8 mouse cellular contexts compared by ENCODE assay signal in genomic region chr19:22138590-22139421, GRCm38 (mm10). TPM values are rescaled to one million over a fixed set of nuclear protein-coding genes. Genes with fewer than 3 reads are reported as not detected.
DNase-seq lines count a peak whose midpoint lies in the region; ATAC-seq and TF ChIP-seq lines count a peak whose summit lies in the region.

Trpm3 (plus strand) TSS chr19:22139046.

- peak within 1 kb of the TSS; percentile 71 for H3K4me2 ChIP-seq in heart, embryonic 13.5 days
- peak within 1 kb of the TSS; percentile 36 for H3K4me2 ChIP-seq in kidney, postnatal 0 days (ENCODE audit: low read length)
- peak within 1 kb of the TSS; percentile 39 for H3K4me2 ChIP-seq in liver, embryonic 12.5 days

- H3K36me3 ChIP-seq in embryonic facial prominence, embryonic 10.5 days (replicated peaks): no peaks in the 10 kb centered on the region
- no peaks in the 10 kb centered on the region for H3K36me3 ChIP-seq in heart, embryonic 13.5 days
- H3K36me3 ChIP-seq in kidney, postnatal 0 days (ENCODE audit: insufficient read depth, low read length): no peaks in the 10 kb centered on the region
- H3K36me3 ChIP-seq in liver, embryonic 12.5 days: no peaks in the 10 kb centered on the region

- under 1% methylated on average over 39 of the region's 39 CpGs for WGBS in embryonic facial prominence, embryonic 10.5 days
- WGBS in heart, embryonic 13.5 days: under 1% methylated on average over 39 of the region's 39 CpGs
- WGBS in kidney, postnatal 0 days: under 1% methylated on average over 39 of the region's 39 CpGs
- 4% methylated on average over 39 of the region's 39 CpGs for WGBS in liver, embryonic 12.5 days (ENCODE audit: insufficient replicate concordance)
- WGBS in olfactory bulb, adult 2 months: under 1% methylated on average over 39 of the region's 39 CpGs

- H3K4me3 ChIP-seq in embryonic facial prominence, embryonic 10.5 days: peak within 1 kb of the TSS; percentile 53
- H3K4me3 ChIP-seq in heart, embryonic 13.5 days: peak within 1 kb of the TSS; percentile 45
- H3K4me3 ChIP-seq in kidney, postnatal 0 days (replicated peaks; ENCODE audit: low read depth, low read length): no peak within 1 kb of the TSS
- no peak within 1 kb of the TSS for H3K4me3 ChIP-seq in liver, embryonic 12.5 days
- H3K4me3 ChIP-seq in olfactory bulb, adult 2 months (ENCODE audit: insufficient read depth, low read depth, low read length): peak within 1 kb of the TSS; percentile 49

- 0 out of 2 replicates have a peak, but pooled peaks have one; percentile 21 for TF ChIP-seq POLR2A in olfactory bulb, adult 2 months (IDR thresholded peaks at IDR 0.05; ENCODE audit: insufficient read depth, low read depth, low read length)

- H3K27ac ChIP-seq in embryonic facial prominence, embryonic 10.5 days (replicated peaks): no peak within 1 kb of the TSS
- 0 out of 2 replicates have a peak within 1 kb of the TSS, but pooled peaks have one; percentile 12 for H3K27ac ChIP-seq in heart, embryonic 13.5 days (replicated peaks)
- no peak within 1 kb of the TSS for H3K27ac ChIP-seq in kidney, postnatal 0 days
- H3K27ac ChIP-seq in liver, embryonic 12.5 days: no peak within 1 kb of the TSS
- no peak within 1 kb of the TSS for H3K27ac ChIP-seq in olfactory bulb, adult 2 months (ENCODE audit: insufficient read depth, low read depth, low read length)

- peak; percentile 58; the same call in 1 of the 2 replicates for ATAC-seq in heart, embryonic 13.5 days (ENCODE audit: extremely low read depth, insufficient number of reproducible peaks, low FRiP score, low TSS enrichment)
- ATAC-seq in kidney, postnatal 0 days (replicated peaks; ENCODE audit: low FRiP score, low read depth): peak; percentile 86
- ATAC-seq in liver, embryonic 12.5 days: no peak

- peak; percentile 41 for DNase-seq in 416B (ENCODE audit: low read depth)
- DNase-seq in adrenal gland, postnatal 10 days: peak; percentile 76
- peak; percentile 88 for DNase-seq in embryonic facial prominence, embryonic 10.5 days (ENCODE audit: low spot score)
- DNase-seq in kidney, postnatal 0 days (ENCODE audit: low spot score): peak; percentile 92
- DNase-seq in urinary bladder, postnatal 36 days (ENCODE audit: low spot score in 2 of 2): peak; percentile 9 to 14

- H3K9me3 ChIP-seq in embryonic facial prominence, embryonic 10.5 days: no peaks in the 10 kb centered on the region
- H3K9me3 ChIP-seq in heart, embryonic 13.5 days: no peaks in the 10 kb centered on the region
- no peaks in the 10 kb centered on the region for H3K9me3 ChIP-seq in kidney, postnatal 0 days (replicated peaks; ENCODE audit: low read length)
- no peaks in the 10 kb centered on the region for H3K9me3 ChIP-seq in liver, embryonic 12.5 days (replicated peaks)

- no peak within 1 kb of the TSS for H3K9ac ChIP-seq in heart, embryonic 13.5 days
- H3K9ac ChIP-seq in kidney, postnatal 0 days (ENCODE audit: low read depth, low read length): no peak within 1 kb of the TSS
- no peak within 1 kb of the TSS for H3K9ac ChIP-seq in liver, embryonic 12.5 days

- peaks cover 13% of the 10 kb centered on the region; the same call in 1 of the 2 replicates for H3K27me3 ChIP-seq in embryonic facial prominence, embryonic 10.5 days (replicated peaks; ENCODE audit: low read depth, poor library complexity, severe bottlenecking)
- peaks cover 20% of the 10 kb centered on the region for H3K27me3 ChIP-seq in heart, embryonic 13.5 days (replicated peaks)
- H3K27me3 ChIP-seq in kidney, postnatal 0 days (ENCODE audit: insufficient read depth, low read length): no peaks in the 10 kb centered on the region
- H3K27me3 ChIP-seq in liver, embryonic 12.5 days (replicated peaks): peaks cover 10% of the 10 kb centered on the region

- H3K4me1 ChIP-seq in embryonic facial prominence, embryonic 10.5 days: peaks cover 9% of the 10 kb centered on the region
- peaks cover 5% of the 10 kb centered on the region for H3K4me1 ChIP-seq in heart, embryonic 13.5 days
- no peaks in the 10 kb centered on the region for H3K4me1 ChIP-seq in kidney, postnatal 0 days (replicated peaks; ENCODE audit: insufficient read depth, low read length)
- no peaks in the 10 kb centered on the region for H3K4me1 ChIP-seq in liver, embryonic 12.5 days
- peaks cover 7% of the 10 kb centered on the region for H3K4me1 ChIP-seq in olfactory bulb, adult 2 months (ENCODE audit: control insufficient read depth, insufficient read depth, low read length)

- TF ChIP-seq CTCF in kidney, postnatal 0 days (IDR thresholded peaks at IDR 0.05; ENCODE audit: low read depth): no peak
- peak; percentile 46; the same call in 1 of the 2 replicates for TF ChIP-seq CTCF in olfactory bulb, adult 2 months (IDR thresholded peaks at IDR 0.05; ENCODE audit: insufficient read depth, low read depth, low read length)

RNA-seq across cellular contexts. Expression of gene Trpm3, which starts in this region (rescaled TPM):
- total RNA-seq in adrenal gland, postnatal 10 days (2021): 1 to 10 TPM; 1.4 to 1.8 TPM
- polyA plus RNA-seq in embryonic facial prominence, embryonic 10.5 days (2016; fragmentation: Nextera tagmentation; extraction: Ambion mirVana): 5.7 and 6.0 TPM in 2 replicates
- polyA plus RNA-seq in heart, embryonic 13.5 days (2015; fragmentation: Nextera tagmentation; extraction: Ambion mirVana): 1.1 and 1.2 TPM in 2 replicates
- polyA plus RNA-seq in kidney, postnatal 0 days (2015; fragmentation: Nextera tagmentation; extraction: Ambion mirVana): 2.1 and 2.2 TPM in 2 replicates
- polyA plus RNA-seq in liver, embryonic 12.5 days (2016; fragmentation: Nextera tagmentation; extraction: Ambion mirVana): 0.11 TPM in 1 of 2 replicates, not detected in the other
- polyA plus RNA-seq in olfactory bulb, adult 2 months (2012; ENCODE audit: insufficient read depth, insufficient read length, low replicate concordance, missing spikeins): 53.7 TPM in 1 of 2 replicates, not detected in the other

Comparison
In these comparisons a context has a peak if more than half of its experiments do, and no peak if none do; other contexts are left out.
1. DNase-seq: peak in every context shown above with its lines; median percentile 92 in kidney, postnatal 0 days; 88 in embryonic facial prominence, embryonic 10.5 days; 76 in adrenal gland, postnatal 10 days; 41 in 416B; 12 in urinary bladder, postnatal 36 days.
2. H3K4me3 ChIP-seq: peak in embryonic facial prominence, embryonic 10.5 days (single experiment), heart, embryonic 13.5 days (single experiment) and olfactory bulb, adult 2 months (single experiment); none in kidney, postnatal 0 days (single experiment) and liver, embryonic 12.5 days (single experiment).
3. Peak in every context shown above with its lines, with median percentiles within 50 percentile points of each other: H3K4me2 ChIP-seq.